Mouse (Mus musculus) gastrocnemius, postnatal 4 days (tissue): Measurements from ENCODE around the gene Zbed6. TPM values are rescaled to one million over a fixed set of nuclear protein-coding genes. Genes with fewer than 3 reads are reported as not detected.
"Not testable (repeated sequence)": the region's sequence is repeated elsewhere in the genome, so short reads cannot be mapped to it uniquely, and the experiment has no call there.

Experiments used
- DNase-seq, 2 experiments: peaks; one replicate each; pipeline ENCODE4 v3.0.0; 2021 to 2022; ENCODE audit warnings: low spot score in 2 of 2, mixed read lengths in 2 of 2
- long read RNA-seq, 2 experiments: library from polyadenylated mRNA; stranded (forward); transcript quantifications; one replicate each; pipeline ENCODE4 v2.0.0; 2021
- total RNA-seq, 2 experiments: library from RNA; stranded (reverse); gene quantifications; 2 replicates each; pipeline ENCODE4 v1.2.3; 2021

Gene Zbed6
- total RNA-seq, result 10 to 100 TPM; 25.1 to 25.5 TPM
- long read RNA-seq, experiment 1, result 0 reads
- long read RNA-seq, experiment 2, result 0 reads

- DNase-seq, result peak; percentile 54 to 82
Observed at GRCm38 (mm10) chr1:133660466-133661202, at the start of gene Zbed6. Zbed6 (minus strand) TSS chr1:133660885.

GRCm38 (mm10) chr1:133709292-133709691, 48.6 kb upstream of the Zbed6 start:
- no peak for DNase-seq

- not testable (repeated sequence) for DNase-seq
Observed at GRCm38 (mm10) chr1:133701824-133702223, 41.1 kb upstream of the Zbed6 start.

- no peak for DNase-seq
Observed at GRCm38 (mm10) chr1:133697935-133698620, 37.4 kb upstream of the Zbed6 start.

- DNase-seq, result peak in 1 of 2 experiments; percentile 43
Observed at GRCm38 (mm10) chr1:133695901-133696300, 35.2 kb upstream of the Zbed6 start.

- DNase-seq, result no peak
Observed at GRCm38 (mm10) chr1:133694876-133695275, 34.2 kb upstream of the Zbed6 start.

GRCm38 (mm10) chr1:133694301-133694700, 33.6 kb upstream of the Zbed6 start:
- DNase-seq, result no peak

GRCm38 (mm10) chr1:133693536-133694114, 32.9 kb upstream of the Zbed6 start:
- no peak for DNase-seq

- DNase-seq, result no peak
Observed at GRCm38 (mm10) chr1:133692195-133692594, 31.5 kb upstream of the Zbed6 start.

GRCm38 (mm10) chr1:133691046-133691445, 30.4 kb upstream of the Zbed6 start:
- no peak for DNase-seq

- DNase-seq, result no peak
Observed at GRCm38 (mm10) chr1:133689897-133690296, 29.2 kb upstream of the Zbed6 start, which contains the start of gene Lax1. Lax1 (minus strand) TSS chr1:133690108.

- DNase-seq, result no peak
Observed at GRCm38 (mm10) chr1:133688301-133688700, 27.6 kb upstream of the Zbed6 start.

GRCm38 (mm10) chr1:133685749-133686519, 25.2 kb upstream of the Zbed6 start:
- DNase-seq, result peak in 1 of 2 experiments; percentile 37

GRCm38 (mm10) chr1:133671801-133672200, 11.1 kb upstream of the Zbed6 start:
- no peak for DNase-seq

GRCm38 (mm10) chr1:133671266-133671665, 10.6 kb upstream of the Zbed6 start:
- DNase-seq, result no peak

GRCm38 (mm10) chr1:133670776-133671175, 10.1 kb upstream of the Zbed6 start:
- DNase-seq, result no peak

- no peak for DNase-seq
Observed at GRCm38 (mm10) chr1:133670190-133670589, 9.5 kb upstream of the Zbed6 start.

- no peak for DNase-seq
Observed at GRCm38 (mm10) chr1:133668618-133669017, 7.9 kb upstream of the Zbed6 start.

GRCm38 (mm10) chr1:133667721-133668120, 7.0 kb upstream of the Zbed6 start:
- no peak for DNase-seq

GRCm38 (mm10) chr1:133665713-133666112, 5.0 kb upstream of the Zbed6 start:
- DNase-seq, result not testable (repeated sequence)
